Mouse (Mus musculus) liver, adult 2 months (tissue): ENCODE results near the gene Tlk1.

ENCODE experiments used
- CTCF ChIP-seq: fragments of 200-500 bp; IDR thresholded peaks from 2 replicates; pipeline ENCODE4 v1.5.1; 2011; ENCODE audit warnings: low read depth, low read length, control low read depth
- POLR2A ChIP-seq: fragments of 200-500 bp; IDR thresholded peaks from 2 replicates; pipeline ENCODE4 v1.6.1; 2011; ENCODE audit warnings: low read length, control low read depth; ENCODE audit not compliant: insufficient read depth; ENCODE audit errors: extremely low read depth

DNA sequence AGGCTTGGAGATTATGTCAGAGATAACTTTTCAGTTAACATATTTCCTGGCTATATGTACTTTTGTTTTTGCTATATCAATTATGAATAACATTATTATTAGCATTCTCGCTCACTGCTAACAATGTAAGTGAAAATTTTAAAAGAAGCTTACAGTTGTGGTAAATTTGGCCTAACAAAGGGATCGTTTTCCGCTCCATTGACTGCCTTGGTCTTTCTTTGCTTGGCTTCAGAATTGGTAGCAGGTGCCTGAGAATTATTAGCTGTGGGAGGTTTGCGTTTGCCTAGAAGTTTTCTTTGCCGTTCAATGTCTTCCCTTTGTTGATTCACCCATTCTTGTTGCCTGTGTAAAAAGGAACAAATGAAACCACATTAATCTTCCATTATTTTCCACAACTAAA is 83.6 kb downstream of the Tlk1 start:
- TF ChIP-seq CTCF, result no peak
- TF ChIP-seq POLR2A, result no peak
